Mouse (Mus musculus) Patski (cell line): Measurements from ENCODE around the gene Itpr2. TPM values are rescaled to one million over a fixed set of nuclear protein-coding genes. Genes with fewer than 3 reads are reported as not detected.

ENCODE experiments used
- ATAC-seq: fragments of 100-300 bp; one replicate; pipeline ENCODE4 v1.8.0; 2021
- CTCF ChIA-PET: fragments of 350-600 bp; sonication (Branson Sonifier 250); formaldehyde crosslinking; loops from one replicate; lab custom pipeline; 2022; ENCODE audit warnings: inconsistent platforms; lab: Charles Lee
- POLR2A ChIA-PET: fragments of 350-600 bp; sonication (Branson Sonifier 250); formaldehyde crosslinking; loops from one replicate; lab custom pipeline; 2022; ENCODE audit warnings: antibody characterized with exemption, inconsistent platforms; lab: Charles Lee
- DNase-seq: peaks from one replicate; pipeline ENCODE4 v3.0.0-alpha.2; 2011; ENCODE audit warnings: low read depth, low spot score
- H3K27me3 ChIP-seq: fragments of 371-371 bp; one replicate; pipeline ENCODE4 v1.5.1; 2021
- CTCF ChIP-seq: fragments of 100-300 bp; IDR thresholded peaks from one replicate; pipeline ENCODE4 v1.5.1; 2021
- in situ Hi-C: fragments of 300-500 bp; cut with MboI; formaldehyde crosslinking; loops from 3 replicates; pipeline ENCODE4 v1.11.1; 2018; ENCODE audit warnings: low pct_unique_long_range_greater_than_20kb, mixed read lengths
- polyA plus RNA-seq: library from polyadenylated mRNA; unstranded; gene quantifications from one replicate; pipeline ENCODE4 v1.2.3, GENCODE M21; 2021

The Itpr2 gene
- polyA plus RNA-seq, 1 experiment from 2014 or later, result 12.7 TPM

GRCm38 (mm10) chr6:146405380-146405779 lies 96.6 kb downstream of the Itpr2 start:
- ChIA-PET CTCF (interaction anchor here (1.4 to 3.1 kb wide), 5 partner anchors 9 to 576 kb away, joined by 3 to 13 read pairs (median 3); no protein-coding TSS in a partner anchor), POLR2A (no interaction called here)
- no peaks in the 10 kb centered on the region for H3K27me3 ChIP-seq
- in situ Hi-C loops, result loop anchor here (5.0 kb wide), 1 partner anchor 573 kb away; no protein-coding TSS in a partner anchor
- ATAC-seq, result no peak
- TF ChIP-seq CTCF, result peak; percentile 84
- no peak for DNase-seq

DNA sequence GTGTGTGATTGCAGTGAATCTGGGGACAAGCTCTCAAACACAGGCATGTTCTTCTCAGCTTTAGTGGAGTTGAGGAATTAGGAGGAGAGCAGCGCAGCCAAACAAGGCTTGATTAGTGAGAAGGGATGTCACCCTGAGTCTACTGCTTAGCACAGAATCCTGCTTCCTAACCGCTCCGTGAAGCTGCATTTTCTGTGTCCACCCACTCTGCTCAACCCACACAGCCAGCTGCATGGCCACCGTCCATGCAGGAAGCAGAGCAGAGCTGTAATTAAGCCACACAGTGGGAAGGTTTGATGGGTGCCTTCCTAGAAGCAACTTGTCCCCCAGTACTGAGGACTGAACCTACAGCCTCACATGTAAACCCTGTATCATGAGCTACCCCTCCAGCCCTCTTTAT lies 97.1 kb downstream of the Itpr2 start:
- no peak for ATAC-seq
- in situ Hi-C loops, result loop anchor here (5.0 kb wide), 1 partner anchor 573 kb away; no protein-coding TSS in a partner anchor
- DNase-seq, result no peak
- ChIA-PET CTCF (interaction anchor here (1.1 to 3.1 kb wide), 3 partner anchors 10 to 575 kb away, joined by 3 to 13 read pairs (median 3); no protein-coding TSS in a partner anchor), POLR2A (no interaction called here)
- no peak for TF ChIP-seq CTCF
- no peaks in the 10 kb centered on the region for H3K27me3 ChIP-seq

GRCm38 (mm10) chr6:146404156-146404555 lies 97.9 kb downstream of the Itpr2 start:
- in situ Hi-C loops, result no loop called here
- POLR2A ChIA-PET, result no interaction called here
- no peak for ATAC-seq
- DNase-seq, result no peak
- no peak for TF ChIP-seq CTCF
- no peaks in the 10 kb centered on the region for H3K27me3 ChIP-seq
- CTCF ChIA-PET, result interaction anchor here (1.1 to 3.1 kb wide), 2 partner anchors 9 to 13 kb away, joined by 3 to 13 read pairs; no protein-coding TSS in a partner anchor

DNA sequence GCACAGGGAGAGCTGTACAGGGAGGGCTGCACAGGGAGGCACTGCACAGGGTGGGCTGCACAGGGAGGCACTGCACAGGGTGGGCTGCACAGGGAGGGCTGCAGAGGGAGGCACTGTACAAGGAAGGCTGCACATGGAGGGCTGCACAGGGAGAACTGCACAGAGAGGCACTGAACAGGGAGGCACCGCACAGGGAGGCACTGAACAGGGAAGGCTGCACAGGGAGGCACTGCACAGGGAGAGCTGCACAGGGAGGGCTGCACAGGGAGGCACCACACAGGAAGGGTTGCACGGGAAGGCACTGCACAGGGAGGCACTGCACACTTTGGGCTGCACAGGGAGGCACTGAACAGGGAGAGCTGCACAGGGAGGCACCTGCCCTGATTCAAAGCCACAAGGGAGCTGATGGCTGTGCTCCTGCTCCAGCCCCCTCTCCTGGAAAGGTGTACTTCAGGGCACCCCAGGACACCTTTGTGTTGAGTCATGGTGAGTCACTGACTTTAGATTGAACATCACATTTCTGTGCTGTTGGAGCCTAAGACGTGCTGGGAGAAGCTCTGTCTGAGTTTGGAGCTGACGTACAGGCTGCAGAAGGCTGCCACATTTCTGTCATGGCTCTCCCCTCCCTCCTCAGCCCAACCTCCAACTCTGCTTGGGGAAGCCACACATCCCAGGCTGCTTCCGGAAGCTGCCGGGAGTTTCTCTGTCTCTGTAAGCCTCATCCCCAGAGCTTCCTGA lies 98.9 kb downstream of the Itpr2 start:
- no peak for TF ChIP-seq CTCF
- ChIA-PET POLR2A (no interaction called here), CTCF (interaction anchor here (3.1 kb wide), 1 partner anchor 8 kb away, joined by 13 read pairs; no protein-coding TSS in a partner anchor)
- in situ Hi-C loops, result no loop called here
- DNase-seq, result no peak
- H3K27me3 ChIP-seq, result no peaks in the 10 kb centered on the region
- ATAC-seq, result no peak

- no peak for ATAC-seq
- POLR2A ChIA-PET, result no interaction called here
- in situ Hi-C loops, result no loop called here
Observed at GRCm38 (mm10) chr6:146397803-146398202, 104.2 kb downstream of the Itpr2 start.

GRCm38 (mm10) chr6:146396253-146396652 lies 105.8 kb downstream of the Itpr2 start:
- ChIA-PET POLR2A (no interaction called here), CTCF (interaction anchor here (0.8 to 2.6 kb wide), 2 partner anchors 8 to 572 kb away, joined by 3 to 13 read pairs; no protein-coding TSS in a partner anchor)
- ATAC-seq, result no peak
- no peaks in the 10 kb centered on the region for H3K27me3 ChIP-seq
- DNase-seq, result no peak
- TF ChIP-seq CTCF, result no peak
- in situ Hi-C loops, result no loop called here

More at GRCm38 (mm10) chr6:146397803-146398202, 104.2 kb downstream of the Itpr2 start:
- no peaks in the 10 kb centered on the region for H3K27me3 ChIP-seq
- CTCF ChIA-PET, result interaction anchor here (0.9 to 1.5 kb wide), 2 partner anchors 9 to 13 kb away, joined by 3 read pairs; no protein-coding TSS in a partner anchor
- DNase-seq, result no peak
- TF ChIP-seq CTCF, result no peak

DNA sequence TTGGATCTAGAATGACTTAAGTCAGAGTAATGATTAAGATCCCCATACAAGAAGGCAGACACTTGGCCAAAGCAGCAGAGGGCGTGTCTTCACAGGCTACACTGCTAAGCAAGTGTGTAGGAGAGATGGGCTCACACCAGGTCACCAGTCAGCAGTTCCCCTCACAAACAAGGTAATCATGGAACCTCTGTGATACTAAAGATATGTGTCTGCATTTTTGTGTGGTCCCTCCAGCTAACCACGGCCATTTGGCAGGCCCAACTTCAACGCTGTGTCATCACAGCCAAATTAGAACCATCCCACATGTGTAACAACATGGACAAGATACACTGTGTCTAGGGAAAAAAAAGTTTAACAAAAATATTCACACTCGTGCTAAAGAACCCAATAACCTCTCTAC lies 106.4 kb downstream of the Itpr2 start:
- ATAC-seq (no peak), DNase-seq (peak; percentile 25)
- H3K27me3 ChIP-seq, result no peaks in the 10 kb centered on the region
- in situ Hi-C loops, result no loop called here
- CTCF ChIA-PET, result interaction anchor here (0.9 to 2.6 kb wide), 2 partner anchors 9 to 15 kb away, joined by 3 to 13 read pairs; no protein-coding TSS in a partner anchor
- no peak for TF ChIP-seq CTCF
- POLR2A ChIA-PET, result no interaction called here

DNA sequence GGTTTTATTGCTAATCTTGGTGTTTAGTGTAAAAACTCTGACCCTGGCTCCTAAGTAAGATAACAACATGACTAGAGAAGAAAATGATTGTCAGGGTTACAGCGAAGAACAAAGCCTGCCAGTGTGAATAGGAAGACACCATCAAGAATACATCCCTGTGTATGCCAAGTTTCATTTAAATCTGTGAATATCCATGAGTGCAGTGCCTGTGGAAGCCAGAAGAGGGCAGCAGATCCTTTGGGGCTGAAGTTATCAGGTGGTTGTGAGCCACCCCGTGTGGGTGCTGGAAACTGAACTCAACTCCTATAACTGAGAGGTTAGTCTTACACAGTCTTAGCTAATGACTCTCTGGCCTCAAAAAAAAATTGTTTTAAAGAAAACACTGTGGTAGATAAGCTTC lies 109.8 kb downstream of the Itpr2 start:
- no peaks in the 10 kb centered on the region for H3K27me3 ChIP-seq
- ChIA-PET CTCF (no interaction called here), POLR2A (no interaction called here)
- DNase-seq, result no peak
- peak; percentile 64 for TF ChIP-seq CTCF
- no peak for ATAC-seq
- in situ Hi-C loops, result no loop called here

- ATAC-seq (no peak), DNase-seq (no peak)
- no peaks in the 10 kb centered on the region for H3K27me3 ChIP-seq
- ChIA-PET POLR2A (no interaction called here), CTCF (no interaction called here)
- in situ Hi-C loops, result no loop called here
- TF ChIP-seq CTCF, result peak; percentile 51
Observed at GRCm38 (mm10) chr6:146390159-146390558, 111.9 kb downstream of the Itpr2 start.

GRCm38 (mm10) chr6:146388010-146388409 lies 114.0 kb downstream of the Itpr2 start:
- CTCF ChIA-PET, result no interaction called here
- in situ Hi-C loops, result no loop called here
- TF ChIP-seq CTCF, result no peak
- ATAC-seq (no peak), DNase-seq (no peak)
- H3K27me3 ChIP-seq, result no peaks in the 10 kb centered on the region
- POLR2A ChIA-PET, result no interaction called here
